Mouse (Mus musculus) heart, postnatal 14 days (tissue): ENCODE measurements around the gene Pmpca. TPM values are rescaled to one million over a fixed set of nuclear protein-coding genes. Genes with fewer than 3 reads are reported as not detected.
"Not testable (repeated sequence)": the region's sequence is repeated elsewhere in the genome, so short reads cannot be mapped to it uniquely, and the experiment has no call there.

ENCODE experiments used
- DNase-seq, 2 experiments: peaks; one replicate each; pipeline ENCODE4 v3.0.0; 2021 to 2022
- intact Hi-C: fragments of 180-260 bp; cut with DNase I; formaldehyde crosslinking; loops from one replicate; pipeline ENCODE4 v1.15.1; 2025
- total RNA-seq, 2 experiments: library from RNA; stranded (reverse); gene quantifications; 2 replicates each; pipeline ENCODE4 v1.2.3; 2021

Gene Pmpca
- total RNA-seq, 2 experiments from 2014 or later, result 118 to 121 TPM

- intact Hi-C loops, result no loop called here
- DNase-seq, result peak; percentile 86 to 88
Measured at GRCm38 (mm10) chr2:26364738-26365465, 24.2 kb upstream of the Pmpca start.

- intact Hi-C loops, result no loop called here
- no peak for DNase-seq
Measured at GRCm38 (mm10) chr2:26367911-26368310, 21.2 kb upstream of the Pmpca start.

GRCm38 (mm10) chr2:26368572-26368971, 20.6 kb upstream of the Pmpca start:
- DNase-seq, result peak; percentile 57 to 74
- intact Hi-C loops, result no loop called here

- intact Hi-C loops, result no loop called here
- no peak for DNase-seq
Measured at GRCm38 (mm10) chr2:26372396-26372795, 16.7 kb upstream of the Pmpca start.

GRCm38 (mm10) chr2:26380131-26380771, 8.9 kb upstream of the Pmpca start, which contains the start of gene Snapc4:
TSS of gene Snapc4 (minus strand) at chr2:26380653.
- intact Hi-C loops, result no loop called here
- peak; percentile 79 to 85 for DNase-seq

- intact Hi-C loops, DNase-seq: not testable (repeated sequence)
Measured at GRCm38 (mm10) chr2:26380871-26381270, 8.3 kb upstream of the Pmpca start.

- intact Hi-C loops, result loop anchor here (2.0 kb wide), 1 partner anchor 35 kb away; the partner anchor contains the start of gene Dnlz
- no peak for DNase-seq
Measured at GRCm38 (mm10) chr2:26387713-26388112, 1.4 kb upstream of the Pmpca start.

GRCm38 (mm10) chr2:26388682-26389153, 421 bp upstream of the Pmpca start:
- intact Hi-C loops, result loop anchor here (2.0 kb wide), 1 partner anchor 36 kb away; the partner anchor contains the start of gene Dnlz
- no peak for DNase-seq

GRCm38 (mm10) chr2:26390954-26391353, 1.8 kb downstream of the Pmpca start:
- intact Hi-C loops, result no loop called here
- DNase-seq, result no peak

GRCm38 (mm10) chr2:26391617-26392016, 2.5 kb downstream of the Pmpca start:
- intact Hi-C loops, result no loop called here
- no peak for DNase-seq

- intact Hi-C loops, result no loop called here
- peak in 1 of 2 experiments; percentile 19 for DNase-seq
Measured at GRCm38 (mm10) chr2:26398978-26399377, 9.8 kb downstream of the Pmpca start.

- intact Hi-C loops, result no loop called here
- peak; percentile 42 to 63 for DNase-seq
Measured at GRCm38 (mm10) chr2:26399647-26400046, 10.5 kb downstream of the Pmpca start.

- intact Hi-C loops, result no loop called here
- DNase-seq, result no peak
Measured at GRCm38 (mm10) chr2:26400296-26400695, 11.2 kb downstream of the Pmpca start.

GRCm38 (mm10) chr2:26401023-26401422, 11.9 kb downstream of the Pmpca start:
- DNase-seq, result no peak
- intact Hi-C loops, result no loop called here

GRCm38 (mm10) chr2:26402265-26402664, 13.1 kb downstream of the Pmpca start:
- intact Hi-C loops, result no loop called here
- DNase-seq, result no peak

GRCm38 (mm10) chr2:26403306-26403705, 14.2 kb downstream of the Pmpca start:
- intact Hi-C loops, result no loop called here
- no peak for DNase-seq

- intact Hi-C loops, result loop anchor here (2.0 to 5.0 kb wide), 2 partner anchors 56 to 152 kb away; partner anchors contain the start of gene Dnlz
- DNase-seq, result peak; percentile 99 to 100
Measured at GRCm38 (mm10) chr2:26408515-26409356, 19.6 kb downstream of the Pmpca start, which contains the start of gene Inpp5e. TSS of gene Inpp5e (minus strand) at chr2:26409203.

- intact Hi-C loops, result loop anchor here (2.0 to 5.0 kb wide), 2 partner anchors 57 to 151 kb away; partner anchors contain the start of gene Dnlz
- no peak for DNase-seq
Measured at GRCm38 (mm10) chr2:26409362-26409761, 20.2 kb downstream of the Pmpca start.

- intact Hi-C loops, result no loop called here
- no peak for DNase-seq
Measured at GRCm38 (mm10) chr2:26410091-26410490, 21.0 kb downstream of the Pmpca start.

GRCm38 (mm10) chr2:26410931-26411411, 21.8 kb downstream of the Pmpca start:
- intact Hi-C loops, result no loop called here
- no peak for DNase-seq
